Mouse (Mus musculus): ENCODE results near the gene Ttll3.

DNA sequence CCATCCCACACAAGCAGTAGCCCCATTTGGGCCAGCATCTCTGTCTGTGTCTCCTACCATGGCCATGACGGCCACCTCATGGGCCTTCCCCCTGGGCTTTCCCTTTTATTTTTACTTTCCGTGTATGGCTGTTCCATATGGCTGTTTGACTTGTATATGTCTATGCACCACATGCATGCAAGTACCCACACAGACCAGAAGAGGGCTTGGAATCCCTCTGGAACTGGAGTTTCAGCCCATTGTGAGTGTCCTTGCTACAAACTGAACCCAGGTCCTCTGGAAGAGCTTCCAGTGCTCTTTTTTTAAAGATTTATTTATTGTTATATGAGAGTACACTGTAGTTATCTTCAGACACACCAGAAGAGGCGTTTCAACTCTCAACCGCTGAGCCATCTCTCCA lies 27.6 kb upstream of the Ttll3 start:
- TF ChIP-seq CTCF (IDR thresholded peaks at IDR 0.05; ENCODE audit: borderline replicate concordance, insufficient read depth, low read depth, low read length) (no peak), POLR2A (IDR thresholded peaks at IDR 0.05; ENCODE audit: borderline replicate concordance, insufficient read depth, low read length) (no peak)
